Mouse (Mus musculus): ENCODE measurements around the gene Ascl2.

DNA sequence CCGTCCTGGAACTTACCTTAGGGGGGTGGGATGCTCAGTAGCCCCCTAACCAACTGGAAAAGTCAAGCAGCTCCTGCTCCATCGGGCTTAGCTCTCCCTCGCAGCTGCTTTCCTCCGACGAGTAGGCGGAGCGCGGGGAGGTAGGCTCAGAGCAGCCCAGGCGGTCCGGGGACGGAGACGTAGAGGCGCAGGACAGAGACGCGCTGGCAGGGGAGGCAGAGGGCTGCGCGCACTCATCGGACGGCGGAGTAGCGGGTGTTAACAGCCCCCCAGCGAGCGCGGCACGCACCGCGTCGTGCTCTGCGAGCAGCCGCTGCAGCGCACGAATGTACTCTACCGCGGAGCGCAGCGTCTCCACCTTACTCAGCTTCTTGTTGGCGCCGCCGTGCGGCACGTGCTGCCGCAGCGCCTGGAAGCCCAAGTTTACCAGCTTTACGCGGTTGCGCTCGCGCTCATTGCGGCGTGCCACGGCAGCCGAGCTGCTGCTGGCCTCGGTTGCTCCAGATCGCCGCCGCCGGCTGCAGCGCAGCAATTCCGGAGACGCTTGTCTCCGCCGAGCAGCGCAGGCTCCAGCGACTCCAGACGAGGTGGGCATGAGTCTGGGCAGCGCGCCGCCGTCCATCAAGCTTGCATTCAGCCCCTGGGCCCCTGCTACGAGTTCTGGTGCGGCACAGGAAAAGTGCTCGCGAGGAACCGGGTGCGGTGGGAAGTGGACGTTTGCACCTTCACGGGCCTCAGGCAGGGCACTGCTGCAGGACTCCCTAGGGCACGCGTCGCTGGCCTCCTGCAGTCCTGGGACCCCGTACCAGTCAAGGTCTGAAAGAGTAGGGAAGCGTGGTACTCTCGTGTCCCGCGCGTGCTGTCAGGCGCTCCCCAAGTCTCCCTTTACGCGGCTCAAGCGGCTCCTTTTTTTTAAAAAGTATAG, 918 bp downstream of the Ascl2 start:
- TF ChIP-seq CTCF (IDR thresholded peaks at IDR 0.05; ENCODE audit: extremely low read depth, insufficient read depth, low read length) (no peak), POLR2A (IDR thresholded peaks at IDR 0.05; ENCODE audit: extremely low read depth, insufficient read depth, low read length) (no peak)
